Mouse (Mus musculus) heart, adult 2 months (tissue): ENCODE measurements around the gene Tcerg1l.

Experiments used
- CTCF ChIP-seq: fragments of 200-600 bp; IDR thresholded peaks from 2 replicates; pipeline ENCODE4 v1.8.1; 2022; ENCODE audit warnings: antibody characterized with exemption, mild to moderate bottlenecking, moderate library complexity
- EP300 ChIP-seq: fragments of 200-500 bp; IDR thresholded peaks from 2 replicates; pipeline ENCODE4 v1.6.1; 2011; ENCODE audit warnings: low read depth, low read length, control low read depth; ENCODE audit not compliant: insufficient read depth
- POLR2A ChIP-seq: fragments of 200-500 bp; IDR thresholded peaks from 2 replicates; pipeline ENCODE4 v1.6.1; 2011; ENCODE audit warnings: mild to moderate bottlenecking, low read depth, low read length, control low read depth; ENCODE audit not compliant: insufficient read depth

GRCm38 (mm10) chr7:138375573-138375972, 22.0 kb downstream of the Tcerg1l start:
- TF ChIP-seq EP300, result no peak
- TF ChIP-seq POLR2A, result no peak
- no peak for TF ChIP-seq CTCF
